Mouse (Mus musculus) erythroblast, embryonic 14.5 days (primary cell): Measurements from ENCODE around the gene Tmem131l. TPM values are rescaled to one million over a fixed set of nuclear protein-coding genes. Genes with fewer than 3 reads are reported as not detected.

Experiments
- H3K27me3 ChIP-seq: 2 replicates; pipeline ENCODE4 v1.6.1; 2012; ENCODE audit warnings: inconsistent platforms; ENCODE audit not compliant: control insufficient read depth
- H3K36me3 ChIP-seq: 2 replicates; pipeline ENCODE4 v1.6.1; 2012; ENCODE audit warnings: mild to moderate bottlenecking, inconsistent platforms; ENCODE audit not compliant: control insufficient read depth
- H3K4me1 ChIP-seq: 2 replicates; pipeline ENCODE4 v1.6.1; 2012; ENCODE audit warnings: inconsistent platforms; ENCODE audit not compliant: control insufficient read depth
- H3K4me3 ChIP-seq: replicated peaks from 2 replicates; pipeline ENCODE3; 2012; ENCODE audit warnings: moderate library complexity, mild to moderate bottlenecking, inconsistent platforms
- H3K9me3 ChIP-seq: 2 replicates; pipeline ENCODE4 v1.6.1; 2012; ENCODE audit warnings: low read length, inconsistent platforms, mixed read lengths; ENCODE audit not compliant: control insufficient read depth
- GATA1 ChIP-seq: IDR thresholded peaks from 2 replicates; pipeline ENCODE4 v1.6.1; 2012; ENCODE audit warnings: low read length, inconsistent platforms, mixed read lengths
- TAL1 ChIP-seq: IDR thresholded peaks from 3 replicates; pipeline ENCODE4 v1.6.1; 2012; ENCODE audit warnings: low read length, inconsistent platforms, mixed read lengths
- polyA plus RNA-seq: library from polyadenylated mRNA; stranded (reverse); fragments of >175 nt; gene quantifications from 2 replicates; pipeline ENCODE4 v1.2.3, GENCODE M21; 2012

Tmem131l gene
- polyA plus RNA-seq, 1 experiment, result 9.3 TPM

- Histone ChIP-seq H3K27me3 (no peaks in the 10 kb centered on the region), H3K36me3 (peaks cover 96% of the 10 kb centered on the region), H3K4me1 (no peaks in the 10 kb centered on the region), H3K9me3 (no peaks in the 10 kb centered on the region), H3K4me3 (no peak overlapping the region)
- TF ChIP-seq GATA1 (no peak), TAL1 (no peak)
These were observed 105.5 kb downstream of the Tmem131l start for GRCm38 (mm10) chr3:83934514-83934913.

- no peaks in the 10 kb centered on the region for H3K4me1 ChIP-seq
- H3K36me3 ChIP-seq, result peaks cover 98% of the 10 kb centered on the region
- H3K27me3 ChIP-seq, result no peaks in the 10 kb centered on the region
- H3K4me3 ChIP-seq, result no peak overlapping the region
- H3K9me3 ChIP-seq, result no peaks in the 10 kb centered on the region
- TF ChIP-seq TAL1 (no peak), GATA1 (no peak)
These were observed 124.0 kb downstream of the Tmem131l start for GRCm38 (mm10) chr3:83915768-83916496.

- Histone ChIP-seq H3K36me3 (peaks cover 98% of the 10 kb centered on the region), H3K4me3 (no peak overlapping the region), H3K9me3 (no peaks in the 10 kb centered on the region), H3K4me1 (no peaks in the 10 kb centered on the region), H3K27me3 (no peaks in the 10 kb centered on the region)
- TF ChIP-seq TAL1 (no peak), GATA1 (no peak)
These were observed 124.9 kb downstream of the Tmem131l start for GRCm38 (mm10) chr3:83915102-83915501.

GRCm38 (mm10) chr3:83910707-83911106, 129.3 kb downstream of the Tmem131l start:
- no peak overlapping the region for H3K4me3 ChIP-seq
- H3K9me3 ChIP-seq, result no peaks in the 10 kb centered on the region
- H3K27me3 ChIP-seq, result no peaks in the 10 kb centered on the region
- H3K36me3 ChIP-seq, result peaks cover 93% of the 10 kb centered on the region
- H3K4me1 ChIP-seq, result no peaks in the 10 kb centered on the region
- TF ChIP-seq GATA1, result no peak
- no peak for TF ChIP-seq TAL1

DNA sequence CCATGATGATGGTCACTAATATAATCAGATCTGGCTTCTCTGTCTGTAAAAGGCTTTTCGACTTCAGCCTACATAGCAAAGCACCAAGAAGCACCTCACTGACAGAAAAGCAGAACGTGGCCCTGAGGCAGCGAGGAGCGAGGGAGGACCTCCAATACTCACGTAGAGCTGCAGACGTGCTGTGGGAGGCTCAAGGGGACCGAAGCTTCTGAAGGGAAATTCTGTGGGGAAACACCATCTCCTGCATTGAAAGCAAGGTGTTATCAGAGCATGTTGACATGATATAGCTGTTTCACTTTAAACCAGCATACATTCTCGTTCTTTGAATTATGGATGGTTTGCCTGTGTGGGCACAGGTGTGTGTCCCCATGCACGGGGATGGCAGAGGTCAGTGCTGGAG, 133.8 kb downstream of the Tmem131l start:
- no peaks in the 10 kb centered on the region for H3K27me3 ChIP-seq
- no peak for TF ChIP-seq TAL1
- TF ChIP-seq GATA1, result no peak
- H3K4me1 ChIP-seq, result no peaks in the 10 kb centered on the region
- H3K9me3 ChIP-seq, result no peaks in the 10 kb centered on the region
- peaks cover 95% of the 10 kb centered on the region for H3K36me3 ChIP-seq
- no peak overlapping the region for H3K4me3 ChIP-seq

DNA sequence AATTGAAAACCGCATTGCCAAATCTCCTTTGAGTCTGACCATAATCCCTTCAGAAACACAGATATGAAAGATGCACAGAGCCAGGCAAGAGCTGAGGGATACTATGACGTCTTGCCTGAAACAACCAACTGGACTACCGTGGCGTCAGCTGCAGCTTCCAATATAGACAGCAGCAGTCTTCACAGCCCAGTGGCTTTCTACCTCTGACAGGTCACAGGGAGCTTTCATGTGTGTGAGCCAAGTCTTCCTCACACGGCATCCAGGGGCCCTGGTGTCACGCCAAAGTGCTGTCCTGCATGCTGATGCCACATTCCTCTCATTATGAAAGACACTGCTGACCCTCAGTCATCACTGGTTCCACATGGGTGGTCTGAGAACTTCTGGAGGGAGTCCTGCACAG, 134.8 kb downstream of the Tmem131l start:
- Histone ChIP-seq H3K9me3 (no peaks in the 10 kb centered on the region), H3K27me3 (no peaks in the 10 kb centered on the region), H3K36me3 (peaks cover 95% of the 10 kb centered on the region), H3K4me1 (no peaks in the 10 kb centered on the region), H3K4me3 (no peak overlapping the region)
- no peak for TF ChIP-seq TAL1
- TF ChIP-seq GATA1, result no peak

DNA sequence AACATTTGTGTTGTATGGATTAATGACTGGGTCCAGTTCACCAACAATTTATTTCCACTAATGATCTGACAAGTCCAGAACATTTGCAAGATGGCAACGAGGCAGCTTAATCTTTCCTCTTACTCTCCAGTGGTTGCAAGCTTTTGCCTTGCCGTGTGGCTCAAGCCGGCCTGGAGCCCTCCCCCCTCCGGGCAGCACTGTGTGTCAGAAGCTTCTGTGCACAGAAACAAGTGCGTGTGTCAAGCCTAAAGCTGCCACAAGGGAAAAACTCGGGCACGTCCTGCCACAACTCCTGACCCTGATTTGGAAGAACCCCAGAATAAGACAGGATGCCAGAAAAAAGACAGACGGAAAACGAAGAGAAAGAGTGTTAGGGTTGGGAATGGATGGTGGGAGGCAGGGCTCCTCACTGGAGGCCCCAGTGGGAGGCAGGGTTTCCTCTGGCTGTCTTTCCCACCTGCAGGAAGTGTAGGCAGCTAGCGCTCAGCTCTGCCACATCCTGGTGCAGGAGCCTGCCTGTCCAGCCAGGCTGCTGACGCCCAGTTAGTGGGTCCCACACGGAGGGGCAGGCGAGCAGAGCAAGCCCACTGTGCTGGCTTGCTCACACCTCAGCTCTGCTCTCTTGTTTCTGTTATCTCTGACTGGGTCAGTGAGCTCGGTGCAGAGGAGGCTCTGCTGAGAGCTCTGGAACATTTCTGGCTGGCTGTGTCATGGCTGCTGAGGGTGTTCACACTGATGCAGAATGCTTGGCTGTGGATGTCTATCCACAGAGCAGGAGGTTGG, 135.6 kb downstream of the Tmem131l start:
- Histone ChIP-seq H3K4me3 (no peak overlapping the region), H3K27me3 (no peaks in the 10 kb centered on the region), H3K4me1 (no peaks in the 10 kb centered on the region), H3K36me3 (peaks cover 96% of the 10 kb centered on the region), H3K9me3 (no peaks in the 10 kb centered on the region)
- TF ChIP-seq GATA1, result no peak
- TF ChIP-seq TAL1, result no peak

- H3K4me3 ChIP-seq, result no peak overlapping the region
- no peaks in the 10 kb centered on the region for H3K9me3 ChIP-seq
- no peak for TF ChIP-seq GATA1
- no peak for TF ChIP-seq TAL1
- no peaks in the 10 kb centered on the region for H3K4me1 ChIP-seq
- no peaks in the 10 kb centered on the region for H3K27me3 ChIP-seq
- peaks cover 97% of the 10 kb centered on the region for H3K36me3 ChIP-seq
These were observed 137.0 kb downstream of the Tmem131l start for GRCm38 (mm10) chr3:83902943-83903342.

- Histone ChIP-seq H3K9me3 (no peaks in the 10 kb centered on the region), H3K36me3 (peaks cover 100% of the 10 kb centered on the region), H3K4me3 (no peak overlapping the region), H3K4me1 (no peaks in the 10 kb centered on the region), H3K27me3 (no peaks in the 10 kb centered on the region)
- TF ChIP-seq TAL1 (no peak), GATA1 (no peak)
These were observed 137.5 kb downstream of the Tmem131l start for GRCm38 (mm10) chr3:83902459-83902858.
